Mouse (Mus musculus) MN1 (cell line): ENCODE results near the gene Chst14.
A peak's percentile ranks its signal among the peaks of the same experiment; 100 is the strongest.

ENCODE experiments used
- DNase-seq: peaks from one replicate; pipeline ENCODE4 v3.0.0-alpha.2; 2016; ENCODE audit warnings: low spot score

Chst14 gene

GRCm38 (mm10) chr2:118926361-118926997 is at the start of gene Chst14:
TSS of gene Chst14 (plus strand) at chr2:118926496.
- peak; percentile 78 for DNase-seq

- DNase-seq, result peak; percentile 65
Measured at GRCm38 (mm10) chr2:118881019-118881418, 45.3 kb upstream of the Chst14 start.

DNA sequence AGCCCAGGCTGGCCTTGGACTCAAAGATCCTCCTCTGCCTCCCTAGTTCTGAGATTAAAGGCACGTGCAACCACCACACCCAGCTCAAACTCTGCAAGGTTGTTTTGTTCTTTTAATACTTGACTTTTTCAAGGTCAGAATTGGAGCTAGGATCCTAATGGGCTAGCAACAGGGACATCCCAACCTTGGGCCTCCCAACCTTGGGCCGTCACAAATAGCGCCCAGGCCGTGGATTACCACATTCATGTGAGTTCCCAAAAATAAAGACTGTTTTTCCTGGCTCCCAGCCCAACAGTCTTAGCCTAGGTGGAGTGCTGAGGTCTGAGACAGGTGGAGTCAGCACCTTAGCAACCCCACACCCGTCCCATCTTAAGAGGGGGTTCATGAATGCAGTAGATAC is 44.3 kb upstream of the Chst14 start:
- no peak for DNase-seq

GRCm38 (mm10) chr2:118882840-118883679 is 43.2 kb upstream of the Chst14 start:
- peak; percentile 82 for DNase-seq

- no peak for DNase-seq
Measured at GRCm38 (mm10) chr2:118887440-118887839, 38.9 kb upstream of the Chst14 start.

DNA sequence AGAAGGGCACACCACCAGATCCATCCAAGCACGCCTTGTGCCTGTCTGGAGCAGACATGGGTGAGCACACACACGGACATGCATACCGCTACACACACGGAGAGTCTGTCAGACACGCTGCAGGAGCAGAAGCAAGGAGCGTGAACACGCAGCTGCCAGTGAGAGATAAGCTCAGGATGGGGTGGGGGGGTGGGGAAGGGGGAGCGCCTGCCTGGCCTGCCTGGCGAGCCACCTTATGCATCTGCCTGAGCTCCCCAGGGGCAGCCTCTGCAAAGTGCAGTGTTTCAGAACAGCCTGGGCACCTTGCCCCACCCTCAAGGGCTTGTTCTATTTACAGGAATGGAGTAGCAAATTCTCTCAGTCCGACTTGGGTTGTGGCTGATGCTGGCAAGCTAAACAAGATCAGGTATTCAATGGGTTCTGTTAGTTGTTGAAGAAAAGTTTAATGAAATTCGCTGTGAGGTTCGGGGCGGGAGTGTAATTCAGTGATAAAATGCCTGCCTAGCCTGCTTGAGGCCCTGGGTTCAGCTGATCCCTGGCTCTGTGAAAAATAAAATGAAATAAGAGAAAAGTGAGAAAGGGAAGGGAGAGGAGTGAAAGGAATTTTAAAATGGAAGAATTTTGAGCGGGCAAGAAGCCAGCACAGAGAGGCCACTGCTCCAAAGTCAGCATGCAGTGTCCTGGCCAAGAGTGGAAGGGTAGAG is 38.3 kb upstream of the Chst14 start:
- peak; percentile 47 for DNase-seq

DNA sequence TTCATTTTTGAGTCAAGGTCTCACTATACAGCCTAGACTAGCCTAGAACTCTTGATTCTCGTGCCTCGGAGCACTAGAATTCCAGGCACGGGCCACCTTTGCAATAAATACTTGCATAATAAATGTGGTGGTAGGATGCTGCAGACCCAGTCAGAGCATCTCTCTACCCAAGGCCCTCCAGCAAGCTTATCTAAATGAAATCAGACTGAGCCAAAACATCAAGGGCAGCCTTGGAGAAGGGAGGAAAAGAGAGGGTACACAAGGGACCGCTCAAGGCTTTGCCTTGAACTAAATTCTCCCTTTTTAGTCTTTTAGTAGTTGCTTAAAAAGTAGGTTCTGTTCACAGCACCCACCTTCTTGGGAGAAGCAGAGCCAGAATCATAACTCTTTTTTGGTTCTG is 35.1 kb upstream of the Chst14 start:
- DNase-seq, result no peak

DNA sequence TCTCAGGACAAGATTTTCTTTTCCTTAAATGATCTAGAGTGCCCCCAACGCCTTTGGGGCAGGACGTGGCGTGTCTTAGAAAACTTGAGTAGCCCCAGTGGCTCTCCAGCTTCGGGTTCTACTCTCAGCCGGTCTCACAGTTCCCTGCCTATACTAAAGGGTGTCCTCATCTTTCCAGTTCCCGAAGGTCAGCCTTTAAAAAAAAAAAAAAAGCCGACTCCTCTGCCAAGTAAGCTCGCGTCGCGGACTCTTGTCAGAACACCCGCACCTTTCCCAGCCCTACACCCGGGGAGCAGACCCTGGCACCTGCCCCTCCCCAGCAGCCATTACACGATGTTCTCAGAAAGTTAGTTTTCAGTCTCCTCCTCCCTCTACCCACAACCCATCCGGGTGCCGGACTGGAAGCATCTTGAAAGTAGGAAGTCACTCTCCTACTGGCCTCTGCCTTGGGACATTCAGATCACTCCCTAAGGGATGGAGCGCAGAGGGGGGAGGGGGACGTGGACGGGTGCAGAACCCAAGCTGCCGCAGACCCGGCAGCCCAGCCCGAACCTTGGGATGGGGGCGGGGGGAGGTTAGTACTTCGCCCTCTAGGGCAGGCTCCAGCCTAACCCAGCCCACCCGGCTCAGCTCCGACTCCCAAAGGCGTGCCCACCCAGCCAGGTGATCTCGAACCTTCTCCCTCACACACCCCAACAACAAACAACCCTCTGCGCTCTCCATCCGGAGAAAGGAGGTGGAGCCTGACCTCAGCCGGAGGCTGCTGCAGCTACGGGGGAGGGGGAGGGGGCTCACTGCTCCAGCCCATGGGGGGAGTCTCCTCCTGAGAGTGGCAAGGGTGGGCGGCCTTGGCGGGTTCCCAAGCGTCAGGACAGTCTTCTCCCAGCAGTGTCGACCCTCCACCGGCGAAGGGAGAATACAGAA is 30.0 kb upstream of the Chst14 start:
- DNase-seq, result peak; percentile 40

- peak; percentile 30 for DNase-seq
Measured at GRCm38 (mm10) chr2:118896914-118897291, 29.4 kb upstream of the Chst14 start.

DNA sequence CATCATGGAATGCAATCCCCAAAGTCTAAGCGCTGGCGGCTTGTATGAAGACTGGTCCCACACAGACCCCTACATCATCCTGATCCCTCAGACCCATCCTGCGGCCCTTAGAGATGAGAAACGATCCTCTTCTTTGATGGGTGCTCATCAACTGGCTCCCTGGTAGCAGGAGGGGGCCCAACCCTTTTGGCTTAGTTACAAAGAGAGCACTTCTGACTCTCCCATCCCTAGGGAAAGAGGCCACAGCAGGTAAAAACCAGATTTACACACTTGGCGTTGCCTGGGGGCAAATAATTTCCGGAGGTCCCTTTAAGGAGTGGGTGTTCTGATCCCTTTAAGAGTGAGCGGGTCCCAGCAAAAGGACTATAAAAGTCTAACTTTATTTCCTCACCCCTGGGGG is 28.9 kb upstream of the Chst14 start:
- no peak for DNase-seq

DNA sequence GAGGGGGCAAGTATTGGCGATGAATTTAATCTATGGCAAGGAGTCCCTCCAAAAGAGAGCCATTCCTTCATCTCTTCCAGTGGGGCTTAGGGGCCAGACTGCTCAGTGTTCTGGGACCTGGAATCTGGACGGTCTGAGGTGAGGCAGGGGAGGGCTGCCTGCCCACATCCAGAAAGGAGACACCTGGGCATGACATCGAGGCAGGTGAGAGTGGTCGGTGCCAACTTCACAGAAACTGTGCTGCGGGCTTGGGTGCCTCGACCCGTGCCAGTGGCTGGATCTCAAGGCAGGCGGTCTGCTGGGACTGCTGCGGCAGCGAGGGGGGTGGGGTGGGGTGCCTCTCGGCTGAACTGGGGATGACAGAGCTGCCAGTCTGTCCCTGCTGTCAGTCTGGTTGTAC is 28.5 kb upstream of the Chst14 start:
- no peak for DNase-seq

DNA sequence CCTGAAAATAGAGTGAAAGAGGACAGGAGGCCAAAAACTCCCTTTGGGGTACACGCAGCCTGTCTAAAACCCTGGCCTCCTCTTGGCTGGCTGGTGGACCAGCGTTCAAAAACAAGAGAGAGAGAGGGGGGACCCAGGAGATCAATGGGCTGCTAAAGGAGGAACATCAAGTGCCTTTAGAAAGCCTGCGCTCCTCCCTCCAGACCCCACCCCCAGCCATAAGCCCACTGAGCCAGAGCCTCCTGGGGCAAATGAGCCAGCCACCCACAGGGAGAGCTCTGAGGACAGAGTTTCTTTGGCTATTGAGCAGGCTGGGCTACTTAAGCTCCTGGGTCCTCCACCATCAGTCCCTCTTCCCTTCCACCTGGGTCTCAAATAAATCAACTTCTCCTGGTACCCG is 27.5 kb upstream of the Chst14 start:
- DNase-seq, result no peak

- no peak for DNase-seq
Measured at GRCm38 (mm10) chr2:118899306-118899705, 27.0 kb upstream of the Chst14 start.

- peak; percentile 65 for DNase-seq
Measured at GRCm38 (mm10) chr2:118899981-118900825, 26.1 kb upstream of the Chst14 start, which contains the start of gene Bahd1. TSS of gene Bahd1 (plus strand) at chr2:118900377.

GRCm38 (mm10) chr2:118900826-118901140 is 25.5 kb upstream of the Chst14 start:
- DNase-seq, result no peak

DNA sequence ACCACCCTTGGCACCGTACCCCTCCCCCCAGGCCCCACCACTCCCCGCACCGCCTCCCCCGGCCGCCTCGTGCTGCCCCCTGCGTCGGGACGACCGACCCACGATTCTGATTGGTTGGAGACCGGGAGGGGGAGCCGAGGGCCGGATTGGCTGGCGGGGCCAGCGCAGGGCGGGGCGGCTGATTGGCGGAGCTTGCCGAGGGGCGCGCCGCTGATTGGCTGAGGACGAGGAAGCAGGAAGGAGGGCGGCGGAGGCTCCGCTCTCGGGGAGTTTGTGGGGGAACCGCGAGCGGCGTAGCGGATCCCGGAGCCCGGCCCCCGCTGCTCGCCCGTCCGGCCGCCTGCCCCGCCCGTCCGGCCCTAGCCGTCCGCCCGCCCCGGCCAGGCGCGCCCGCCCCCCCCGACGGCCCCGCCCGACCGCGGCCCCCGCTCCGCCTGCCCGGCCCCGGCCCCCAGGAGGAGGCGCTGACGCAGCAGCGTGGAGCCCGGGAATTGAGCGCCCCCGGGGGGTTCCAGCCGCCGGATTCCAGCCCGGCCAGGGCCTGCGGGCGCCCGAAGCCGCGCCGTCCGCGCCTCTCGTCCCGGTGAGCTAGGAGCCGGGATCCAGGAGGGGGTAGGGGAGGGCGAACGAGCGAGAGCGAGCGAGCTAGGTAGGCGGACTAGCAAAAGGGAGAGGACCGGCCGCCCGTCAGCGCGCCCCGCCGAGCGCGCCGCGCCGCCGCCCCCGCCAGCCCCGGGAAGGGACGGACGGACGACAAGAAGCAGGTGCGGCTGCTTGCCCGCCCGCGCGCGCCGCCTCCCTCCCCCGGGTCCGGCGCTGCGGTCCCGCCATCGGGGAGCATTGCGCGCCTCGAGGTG is 24.9 kb upstream of the Chst14 start:
- DNase-seq, result peak; percentile 96

DNA sequence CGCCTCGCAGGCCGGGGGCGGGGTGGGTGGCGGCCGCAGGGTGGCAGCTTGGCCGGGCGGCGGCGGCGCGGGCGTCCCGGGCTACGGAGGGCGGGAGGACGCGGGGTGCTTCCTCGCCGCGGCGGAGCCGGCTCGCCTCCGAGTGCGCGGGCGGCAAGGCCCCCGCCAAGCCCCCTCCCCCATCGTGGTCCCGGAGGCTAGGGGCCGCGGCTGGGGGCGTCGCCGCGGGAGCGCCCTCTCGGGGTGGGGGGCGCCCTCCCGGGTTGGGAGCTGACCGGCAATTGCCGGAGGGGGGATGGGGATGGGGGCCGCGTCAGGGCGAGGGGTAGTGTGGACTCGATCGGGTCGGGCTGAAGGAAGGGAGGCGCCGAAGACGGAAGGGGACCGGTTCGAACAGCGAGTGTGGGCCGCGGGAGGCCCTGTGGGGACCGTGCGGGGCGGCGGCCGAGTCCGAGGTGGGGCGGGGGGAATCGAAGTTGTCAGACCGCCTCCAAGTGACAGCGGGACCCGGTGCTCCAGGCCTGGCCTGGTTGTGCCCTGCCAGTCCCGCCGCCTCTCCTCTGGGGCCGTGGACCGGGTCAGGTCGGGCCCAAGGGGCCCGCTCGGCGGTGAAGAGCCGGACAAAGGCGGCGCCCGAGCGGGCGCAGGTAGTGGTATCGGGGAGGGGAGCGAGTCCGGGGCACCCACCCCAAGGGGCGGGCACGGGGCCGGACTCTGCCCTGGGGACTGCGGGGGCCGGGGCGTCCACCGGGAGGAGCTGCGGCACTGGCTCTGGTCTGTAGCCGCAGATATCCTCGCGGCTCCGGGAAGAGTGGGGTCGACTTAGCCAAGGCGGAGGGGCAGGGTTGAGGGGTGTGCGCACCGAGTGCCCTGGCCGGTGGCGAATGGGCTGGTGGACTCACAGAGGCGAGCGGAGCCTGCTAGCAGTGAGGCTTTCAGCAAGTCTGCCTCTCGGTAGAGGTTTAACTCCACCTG is 24.0 kb upstream of the Chst14 start:
- peak; percentile 71 for DNase-seq

- peak; percentile 36 for DNase-seq
Measured at GRCm38 (mm10) chr2:118903333-118903741, 23.0 kb upstream of the Chst14 start.
